8 mouse cellular contexts compared by ENCODE assay signal in genomic region chr11:103102725-103103349, GRCm38 (mm10). TPM values are rescaled to one million over a fixed set of nuclear protein-coding genes. Genes with fewer than 3 reads are reported as not detected.
DNase-seq lines count a peak whose midpoint lies in the region; ATAC-seq lines count a peak whose summit lies in the region.

No protein-coding gene starts in this region.

- peak; percentile 98 for DNase-seq in adipocyte (ENCODE audit: low spot score)
- DNase-seq in embryo, embryonic 10 days (ENCODE audit: low spot score): peak; percentile 95
- DNase-seq in gastrocnemius, postnatal 10 days: peak; percentile 99
- peak; percentile 97 for DNase-seq in left cerebral cortex, postnatal 14 days (ENCODE audit: low spot score in 2 of 2)
- DNase-seq in mesoderm, embryonic 11.5 days (ENCODE audit: low read depth, low spot score): peak; percentile 98
- peak; percentile 94 to 95 for DNase-seq in right cerebral cortex, postnatal 36 days (ENCODE audit: low spot score in 2 of 2)
- peak; percentile 96 for DNase-seq in yolk sac, embryonic 10.5 days (ENCODE audit: low spot score)

- peak; percentile 94 for ATAC-seq in inflammation-experienced regulatory T-cells, adult 6 months

- intact Hi-C loops in left cerebral cortex, postnatal 14 days (cut with DNase I): loop anchor here (1.0 to 5.0 kb wide), 2 partner anchors 56 to 219 kb away; no protein-coding TSS in a partner anchor

RNA-seq across cellular contexts. Expression of gene Acbd4, which starts 1.4 kb away (rescaled TPM):
- 10 to 100 TPM; 34.9 to 50.5 TPM for total RNA-seq in gastrocnemius, postnatal 10 days (2021)
- 10 to 100 TPM; 21.5 to 28.5 (median 25.4) TPM for polyA plus RNA-seq in inflammation-experienced regulatory T-cells, adult 6 months (2017; shearing (Covaris generic))
- 10 to 100 TPM; 71.3 to 71.5 TPM for total RNA-seq in left cerebral cortex, postnatal 14 days (2021)

RNA-seq across cellular contexts. Expression of gene Plcd3, which starts 1.4 kb away (rescaled TPM):
- 1 to 10 TPM; 5.8 to 8.6 TPM for total RNA-seq in gastrocnemius, postnatal 10 days (2021)
- not detected for polyA plus RNA-seq in inflammation-experienced regulatory T-cells, adult 6 months (2017; shearing (Covaris generic))
- total RNA-seq in left cerebral cortex, postnatal 14 days (2021): 10 to 100 TPM; 14.1 to 14.7 TPM

RNA-seq across cellular contexts. Expression of gene Hexim1, which starts 13.2 kb away (rescaled TPM):
- total RNA-seq in gastrocnemius, postnatal 10 days (2021): 10 to 100 TPM; 24.0 to 26.7 TPM
- polyA plus RNA-seq in inflammation-experienced regulatory T-cells, adult 6 months (2017; shearing (Covaris generic)): 1 to 10 TPM; 3.0 to 3.7 (median 3.5) TPM
- 10 to 100 TPM; 43.7 to 45.4 TPM for total RNA-seq in left cerebral cortex, postnatal 14 days (2021)

RNA-seq across cellular contexts. Expression of gene Hexim2, which starts 29.4 kb away (rescaled TPM):
- 1 to 10 TPM; 5.8 to 6.7 TPM for total RNA-seq in gastrocnemius, postnatal 10 days (2021)
- polyA plus RNA-seq in inflammation-experienced regulatory T-cells, adult 6 months (2017; shearing (Covaris generic)): 1 to 10 TPM in 2 of 3 experiments, under 1 TPM in 1; 0.44 to 2.1 (median 2.0) TPM
- 10 to 100 TPM; 15.4 TPM for total RNA-seq in left cerebral cortex, postnatal 14 days (2021)

Comparison
In these comparisons a context has a peak if more than half of its experiments do, and no peak if none do; other contexts are left out.
1. Peak in every context shown above with its lines: DNase-seq and ATAC-seq.